Mouse (Mus musculus): ENCODE measurements around the gene Cpne8.

DNA sequence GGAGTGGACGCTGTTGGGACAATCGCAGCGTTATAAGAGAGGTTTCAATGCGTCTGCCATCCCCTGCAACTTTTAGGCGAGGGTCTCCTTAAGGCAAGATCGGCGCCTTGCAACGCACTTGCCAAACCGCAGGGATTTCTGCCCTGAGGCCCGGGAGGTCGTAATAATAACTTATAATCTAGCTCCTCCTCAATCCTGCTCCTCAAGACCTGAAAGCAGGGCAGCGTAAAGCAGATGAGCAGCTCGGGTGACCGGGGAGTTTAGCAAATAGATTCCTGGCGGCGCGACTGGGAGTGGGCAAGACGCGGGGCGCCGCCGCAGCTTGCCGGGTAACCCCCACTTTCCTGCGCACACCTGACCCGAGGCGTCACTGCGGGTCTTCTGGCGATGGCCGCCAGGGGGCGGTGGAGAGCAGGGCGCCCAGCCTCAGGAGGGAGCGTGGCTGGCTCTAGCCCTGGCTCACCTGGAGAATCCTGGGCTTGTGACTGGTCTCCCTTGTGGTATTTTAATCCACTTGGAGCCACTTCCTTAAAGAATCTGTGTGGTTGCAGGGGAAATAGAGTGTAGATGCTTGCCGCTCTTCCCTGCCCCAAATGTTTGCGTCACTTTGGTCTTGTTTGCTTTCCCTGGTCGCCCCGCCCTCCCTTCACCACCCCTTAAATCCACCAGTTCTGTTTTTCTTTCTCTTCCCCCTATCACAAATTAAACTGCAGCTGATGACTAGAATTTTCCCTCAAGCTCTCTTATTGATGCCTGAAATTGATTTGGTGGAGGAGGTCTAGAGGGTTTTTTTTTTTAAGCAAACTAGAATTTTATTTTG lies 738 bp upstream of the Cpne8 start:
- TF ChIP-seq TAL1 (IDR thresholded peaks at IDR 0.05; ENCODE audit: low read length) (no peak), GATA1 (IDR thresholded peaks at IDR 0.05; ENCODE audit: low read length) (no peak)

All from erythroblast, embryonic 14.5 days (primary cell).